In genomic region chr10:75451036-75451786, GRCm38 (mm10) we compare ENCODE assay signal across 8 mouse cellular contexts. TPM values are rescaled to one million over a fixed set of nuclear protein-coding genes. Genes with fewer than 3 reads are reported as not detected.
A peak's percentile ranks its signal among the peaks of the same experiment; 100 is the strongest.
DNase-seq lines count a peak whose midpoint lies in the region; ATAC-seq lines count a peak whose summit lies in the region.

No protein-coding gene starts in this region.

- ATAC-seq in intestine, embryonic 15.5 days, result peak; percentile 69; the same call in 1 of the 2 replicates
- no peak for ATAC-seq in erythroblast, adult 5-6 weeks (replicated peaks; ENCODE audit: low FRiP score, poor library complexity, severe bottlenecking)

- H3K9ac ChIP-seq in intestine, embryonic 15.5 days, result no peak overlapping the region

- peak; percentile 96 for DNase-seq in heart, adult 11 months
- no peak for DNase-seq in heart, postnatal 25 days (ENCODE audit: low spot score)
- peak; percentile 39 to 54 for DNase-seq in cerebellum, adult 18-20 months
- DNase-seq in gastrocnemius, postnatal 10 days, result peak; percentile 60
- peak; percentile 81 for DNase-seq in lung, postnatal 10 days
- DNase-seq in testis, postnatal 10 days (ENCODE audit: low spot score), result peak; percentile 75

- no peak overlapping the region; the same call in 1 of the 2 replicates for H3K4me2 ChIP-seq in intestine, embryonic 15.5 days (replicated peaks)

- 50% methylated on average over 10 of the region's 10 CpGs for WGBS in intestine, embryonic 15.5 days

- intact Hi-C loops in heart, postnatal 25 days (cut with DNase I), result no loop called here

- H3K27ac ChIP-seq in intestine, embryonic 15.5 days, result peak overlapping the region; percentile 36; the same call in 1 of the 2 replicates

- no peaks in the 10 kb centered on the region for H3K27me3 ChIP-seq in intestine, embryonic 15.5 days (replicated peaks)

- no peaks in the 10 kb centered on the region for H3K9me3 ChIP-seq in intestine, embryonic 15.5 days

- no peaks in the 10 kb centered on the region for H3K36me3 ChIP-seq in intestine, embryonic 15.5 days

- no peak overlapping the region for H3K4me3 ChIP-seq in intestine, embryonic 15.5 days (replicated peaks)

- peaks cover 3% of the 10 kb centered on the region; the same call in 1 of the 2 replicates for H3K4me1 ChIP-seq in intestine, embryonic 15.5 days (replicated peaks)

RNA-seq across cellular contexts. Expression of gene Upb1, which starts 50.3 kb away (rescaled TPM):
- under 1 TPM; 0.22 to 0.70 TPM for total RNA-seq in heart, postnatal 25 days (2021)
- under 1 TPM; 0.20 to 0.21 TPM for total RNA-seq in gastrocnemius, postnatal 10 days (2021)
- polyA plus RNA-seq in intestine, embryonic 15.5 days (2015; fragmentation: Nextera tagmentation; extraction: Ambion mirVana), result 0.88 and 1.9 TPM in 2 replicates
- 0.19 and 0.21 TPM in 2 replicates for total RNA-seq in erythroblast, adult 5-6 weeks (2015; ENCODE audit: low replicate concordance)
- total RNA-seq in erythroblast, adult 5-6 weeks (2017; ENCODE audit: low replicate concordance), result 0.43 and 1.4 TPM in 2 replicates
